Mouse (Mus musculus) left cerebral cortex, adult 9 months (tissue): Measurements from ENCODE around the gene Resp18.
"Not testable (repeated sequence)": the region's sequence is repeated elsewhere in the genome, so short reads cannot be mapped to it uniquely, and the experiment has no call there.

Source experiments
- DNase-seq, 2 experiments: peaks; one replicate each; pipeline ENCODE4 v3.0.0; 2022; ENCODE audit warnings: low spot score in 2 of 2

Resp18 gene

GRCm38 (mm10) chr1:75236117-75237050, 41.8 kb downstream of the Resp18 start, which contains the start of gene Dnajb2:
TSS of gene Dnajb2 (plus strand) at chr1:75236406.
- DNase-seq, result peak in 1 of 2 experiments; percentile 86

GRCm38 (mm10) chr1:75234606-75235005, 43.6 kb downstream of the Resp18 start:
- peak in 1 of 2 experiments; percentile 84 for DNase-seq

GRCm38 (mm10) chr1:75232489-75232888, 45.7 kb downstream of the Resp18 start:
- DNase-seq, result not testable (repeated sequence)

- no peak for DNase-seq
Observed at GRCm38 (mm10) chr1:75231664-75232152, 46.5 kb downstream of the Resp18 start, which contains the start of gene A630095N17Rik. TSS of gene A630095N17Rik (minus strand) at chr1:75232102.

GRCm38 (mm10) chr1:75231224-75231623, 47.0 kb downstream of the Resp18 start:
- DNase-seq, result no peak

- no peak for DNase-seq
Observed at GRCm38 (mm10) chr1:75230335-75230994, 47.8 kb downstream of the Resp18 start.

GRCm38 (mm10) chr1:75229158-75229557, 49.1 kb downstream of the Resp18 start:
- no peak for DNase-seq

- no peak for DNase-seq
Observed at GRCm38 (mm10) chr1:75227653-75228052, 50.6 kb downstream of the Resp18 start.

- DNase-seq, result no peak
Observed at GRCm38 (mm10) chr1:75226138-75226537, 52.1 kb downstream of the Resp18 start.

GRCm38 (mm10) chr1:75225473-75225872, 52.7 kb downstream of the Resp18 start:
- no peak for DNase-seq

GRCm38 (mm10) chr1:75223532-75223931, 54.7 kb downstream of the Resp18 start:
- DNase-seq, result no peak

- DNase-seq, result no peak
Observed at GRCm38 (mm10) chr1:75222926-75223325, 55.3 kb downstream of the Resp18 start.
